Mouse (Mus musculus) spleen, embryonic (tissue): Measurements from ENCODE around the gene Hic1.

ENCODE experiments used
- CTCF ChIA-PET: fragments of 350-600 bp; sonication (Branson Sonifier 250); formaldehyde crosslinking; loops from one replicate; lab custom pipeline; 2022; lab: Charles Lee

The Hic1 gene

DNA sequence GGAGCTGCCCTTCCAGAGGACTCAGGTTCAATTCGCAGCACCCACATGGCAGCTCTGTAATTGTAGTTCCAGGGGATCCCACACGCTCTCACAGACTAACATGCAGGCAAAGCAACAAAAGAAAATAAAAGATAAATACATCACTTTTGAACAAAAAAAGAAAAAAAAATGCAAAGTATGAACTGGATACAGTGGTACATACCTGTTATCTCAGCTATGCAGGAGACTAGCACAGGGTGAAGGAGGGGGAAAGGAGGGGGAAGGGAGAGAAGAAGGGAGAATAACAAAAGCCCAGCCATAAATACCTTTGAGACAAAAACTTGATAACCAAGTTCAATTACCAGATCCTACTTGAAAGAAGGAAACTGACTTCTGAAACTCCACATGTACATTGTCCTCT is 44.9 kb downstream of the Hic1 start:
- CTCF ChIA-PET = no interaction called here

- CTCF ChIA-PET = no interaction called here
Observed at GRCm38 (mm10) chr11:75121348-75121747, 48.0 kb downstream of the Hic1 start.

GRCm38 (mm10) chr11:75119841-75120240 is 49.5 kb downstream of the Hic1 start:
- CTCF ChIA-PET = no interaction called here

DNA sequence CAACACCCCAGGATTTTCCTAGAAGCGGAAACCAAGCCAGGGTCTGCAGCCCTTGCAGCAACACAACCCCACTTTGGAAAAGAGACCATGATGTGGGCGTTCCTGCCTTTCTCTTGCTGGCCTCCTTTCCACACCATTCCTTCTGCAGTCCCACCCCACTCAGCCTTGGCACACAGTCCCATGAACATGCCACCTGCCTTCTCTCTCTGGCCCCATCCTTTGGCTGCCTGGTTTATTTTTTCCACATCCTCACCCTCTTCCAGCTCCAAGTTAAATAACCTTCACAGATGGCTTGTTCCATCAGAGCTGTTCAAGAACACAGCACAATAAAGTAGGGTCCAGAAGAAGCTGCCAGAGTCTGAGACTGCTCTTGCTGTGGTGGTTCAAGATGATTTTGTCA is 50.0 kb downstream of the Hic1 start:
- CTCF ChIA-PET = no interaction called here

- CTCF ChIA-PET = no interaction called here
Observed at GRCm38 (mm10) chr11:75118141-75118540, 51.2 kb downstream of the Hic1 start.

GRCm38 (mm10) chr11:75116379-75116778 is 52.9 kb downstream of the Hic1 start:
- CTCF ChIA-PET = no interaction called here
